Mouse (Mus musculus) liver, embryonic 18 days (tissue): Measurements from ENCODE around the gene Snrnp35. TPM values are rescaled to one million over a fixed set of nuclear protein-coding genes. Genes with fewer than 3 reads are reported as not detected.

ENCODE experiments used
- polyA plus RNA-seq: library from polyadenylated mRNA; depleted of rRNA; stranded (reverse); fragments of >200 nt; gene quantifications from 2 replicates; pipeline ENCODE4 v1.2.3, GENCODE M21; 2012; rRNA removed

The Snrnp35 gene
- 4.4 and 4.9 TPM in 2 replicates for polyA plus RNA-seq

DNA sequence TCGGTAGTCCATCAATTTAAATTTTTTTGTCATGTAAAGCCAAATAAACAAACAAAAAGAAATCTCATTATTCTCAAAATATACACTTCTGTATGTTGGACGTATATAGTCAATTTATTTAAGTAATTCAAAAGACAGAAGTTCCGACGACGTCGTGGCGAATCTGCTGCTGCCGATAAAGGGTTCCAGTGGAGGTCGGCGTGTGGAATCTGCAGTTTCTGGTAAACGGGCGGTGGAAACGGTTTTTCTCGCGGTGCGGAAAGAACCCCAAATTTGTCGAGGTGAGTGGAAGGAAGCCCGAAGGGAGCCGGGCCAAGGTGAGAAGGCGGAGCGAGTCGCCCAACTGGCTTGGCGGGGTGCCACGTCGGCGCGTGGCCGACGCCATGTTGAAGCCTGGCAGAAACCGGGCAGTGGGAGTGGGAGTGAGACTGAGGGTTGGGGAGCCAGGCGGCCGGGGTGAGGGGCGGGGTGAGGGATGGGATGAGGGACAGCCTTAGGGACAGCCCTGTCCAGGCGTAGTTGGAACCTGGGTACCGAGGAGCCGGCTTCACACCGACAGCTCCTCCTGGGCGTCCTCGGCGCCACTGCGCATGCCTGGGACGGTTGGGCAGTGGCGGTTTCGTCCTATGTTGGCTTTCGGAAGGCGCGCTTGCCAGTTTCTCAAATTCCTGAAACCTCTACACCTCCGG is at the start of gene Snrnp35:
Snrnp35 (plus strand) TSS at position 169 of the 689 bp plus-strand sequence.

DNA sequence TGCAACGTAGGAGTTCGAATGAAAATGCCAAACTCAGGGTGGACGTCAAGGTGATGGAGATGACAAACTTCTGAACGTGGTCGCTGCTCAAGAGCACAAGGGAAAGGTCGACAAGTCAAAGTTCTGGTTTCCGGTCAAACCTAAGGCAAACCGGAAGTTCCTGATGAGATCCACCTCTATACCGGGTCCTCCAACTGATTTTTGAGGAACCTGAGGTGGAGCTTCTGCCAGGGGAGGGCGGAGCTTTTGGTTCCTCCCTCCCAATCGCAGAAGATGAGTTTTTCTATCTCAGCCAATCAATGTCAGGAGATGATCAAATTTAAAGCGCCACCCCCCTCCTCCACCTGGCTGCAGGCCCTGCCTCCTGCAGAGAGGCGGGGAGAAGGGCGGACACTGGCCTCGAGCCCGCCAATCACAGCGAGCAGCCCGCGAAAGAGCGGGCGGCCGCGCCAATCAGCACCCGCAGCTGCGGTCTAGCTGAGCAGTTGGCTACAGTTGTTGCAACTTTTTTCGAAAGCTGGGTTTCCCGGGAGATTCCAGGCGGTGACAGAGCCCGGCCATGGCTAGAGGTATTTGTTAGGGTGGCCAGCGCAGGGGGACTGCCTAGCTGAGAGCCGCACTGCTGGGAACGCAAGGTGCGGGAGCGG is 43.4 kb upstream of the Snrnp35 start, which contains the start of gene Kmt5a:
Kmt5a (plus strand) TSS at position 484 of the 647 bp plus-strand sequence.

DNA sequence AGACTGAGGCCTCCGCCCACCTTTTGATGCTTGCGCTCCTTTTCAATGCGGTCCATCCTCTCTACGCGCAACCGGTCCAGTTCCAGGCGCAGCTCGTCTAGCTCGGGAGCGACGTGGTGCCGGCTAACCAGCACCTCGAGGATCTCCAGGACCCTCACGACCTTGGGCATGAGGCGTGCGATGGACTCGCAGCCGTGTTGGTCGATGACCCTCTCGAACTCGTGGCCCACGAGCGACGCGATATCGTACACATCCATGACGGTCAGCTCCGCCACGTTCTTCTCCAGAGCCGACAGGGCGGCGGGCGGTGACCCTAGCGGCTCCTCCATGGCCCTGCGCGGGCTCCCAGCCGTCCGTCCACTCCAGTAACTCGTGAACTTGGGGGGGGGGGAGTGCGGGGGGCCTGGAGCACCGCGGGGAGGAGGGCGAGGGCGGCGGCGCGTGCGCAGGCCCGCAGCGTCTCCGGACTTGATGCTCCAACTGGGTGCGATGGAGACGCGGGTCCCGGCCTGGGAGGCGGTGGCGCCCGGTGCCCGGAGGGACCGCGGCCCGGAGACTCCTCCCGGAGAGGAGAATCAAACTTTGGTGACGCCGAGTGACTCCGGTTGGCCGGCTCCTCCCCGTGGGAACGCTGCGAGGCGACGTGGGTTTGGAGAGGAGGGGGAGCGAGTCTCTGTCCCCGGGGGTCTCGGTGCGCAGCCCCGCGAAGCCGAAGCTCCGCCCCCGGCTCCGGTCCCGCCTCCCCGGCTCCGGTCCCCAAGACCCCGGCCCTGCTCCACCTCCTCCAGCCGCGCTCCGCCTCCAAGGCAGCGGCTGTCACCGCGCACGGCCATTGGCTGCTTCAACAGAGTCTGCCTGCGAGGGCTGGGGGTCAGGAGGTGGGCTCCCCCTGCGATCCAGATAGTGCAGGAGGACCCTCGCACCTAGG is 48.0 kb downstream of the Snrnp35 start, which contains the start of gene Rilpl1:
Rilpl1 (minus strand) TSS at position 737 of the 928 bp plus-strand sequence.

DNA sequence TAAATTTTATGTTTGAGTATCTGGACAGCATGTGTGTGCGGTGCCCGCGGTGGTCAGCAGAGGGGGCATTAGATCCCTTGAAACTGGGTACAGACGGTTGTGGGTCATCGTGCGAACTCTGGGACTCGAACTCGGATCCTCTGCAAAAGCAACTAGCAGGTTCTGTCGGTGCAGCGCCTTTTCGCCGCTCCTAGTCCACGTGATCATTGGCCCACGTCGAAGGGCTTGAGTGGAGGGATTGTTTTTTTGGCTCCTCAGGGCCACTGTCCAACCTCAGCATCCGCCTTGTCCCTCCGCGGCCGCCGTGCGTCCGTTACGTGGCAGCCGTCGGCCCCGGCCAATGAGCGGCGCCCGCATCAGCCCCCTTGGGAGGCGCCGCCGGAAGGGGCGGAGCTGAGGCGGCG is 57.5 kb downstream of the Snrnp35 start, which contains the start of gene Tmed2:
Tmed2 (plus strand) TSS at position 313 of the 404 bp plus-strand sequence.

Other genes starting within 250 kb of the Snrnp35 start
- 9.7 and 12.4 TPM in 2 replicates for gene Pitpnm2, start 233.4 kb upstream of the Snrnp35 start, polyA plus RNA-seq
- 2.2 and 2.7 TPM in 2 replicates for gene Mphosph9, start 155.2 kb upstream of the Snrnp35 start, polyA plus RNA-seq
- 3.8 and 3.9 TPM in 2 replicates for gene 2810006K23Rik, start 155.0 kb upstream of the Snrnp35 start, polyA plus RNA-seq
- gene Cdk2ap1, start 120.1 kb upstream of the Snrnp35 start, polyA plus RNA-seq: 53.1 and 56.8 TPM in 2 replicates
- 12.7 and 13.0 TPM in 2 replicates for gene Sbno1, start 57.1 kb upstream of the Snrnp35 start, polyA plus RNA-seq
- gene Kmt5a, start 43.2 kb upstream of the Snrnp35 start, polyA plus RNA-seq: 36.2 and 44.3 TPM in 2 replicates
- gene Rilpl2, start 4.8 kb upstream of the Snrnp35 start, polyA plus RNA-seq: 13.1 and 15.8 TPM in 2 replicates
- 2.2 and 2.7 TPM in 2 replicates for gene Rilpl1, start 48.3 kb downstream of the Snrnp35 start, polyA plus RNA-seq
- 122 and 129 TPM in 2 replicates for gene Tmed2, start 57.6 kb downstream of the Snrnp35 start, polyA plus RNA-seq
- gene Ddx55, start 69.7 kb downstream of the Snrnp35 start, polyA plus RNA-seq: 4.7 and 5.0 TPM in 2 replicates
- 16.0 and 17.2 TPM in 2 replicates for gene Eif2b1, start 96.0 kb downstream of the Snrnp35 start, polyA plus RNA-seq
- 17.4 and 18.2 TPM in 2 replicates for gene Gtf2h3, start 96.0 kb downstream of the Snrnp35 start, polyA plus RNA-seq
- 5.9 and 6.5 TPM in 2 replicates for gene Atp6v0a2, start 145.4 kb downstream of the Snrnp35 start, polyA plus RNA-seq
- gene Dnah10, start 242.0 kb downstream of the Snrnp35 start, polyA plus RNA-seq: 0.01 TPM in 2 replicates